Mouse (Mus musculus) embryo, embryonic 9.5 days (tissue): ENCODE measurements at regions not wholly inside any gene's neighbourhood (a gene's known extent, or its start where the extent isn't known, plus 50 kb on each side); places are given as distances from the start of the nearest gene placed in this dataset.
A peak's percentile ranks its signal among the peaks of the same experiment; 100 is the strongest.

Source experiments
- DNase-seq: peaks from one replicate; pipeline ENCODE4 v3.0.0-alpha.2; 2017; ENCODE audit errors: extremely low spot score

GRCm38 (mm10) chr1:76491187-76491586, 945.1 kb downstream of the Slc4a3 start:
- no peak for DNase-seq

DNA sequence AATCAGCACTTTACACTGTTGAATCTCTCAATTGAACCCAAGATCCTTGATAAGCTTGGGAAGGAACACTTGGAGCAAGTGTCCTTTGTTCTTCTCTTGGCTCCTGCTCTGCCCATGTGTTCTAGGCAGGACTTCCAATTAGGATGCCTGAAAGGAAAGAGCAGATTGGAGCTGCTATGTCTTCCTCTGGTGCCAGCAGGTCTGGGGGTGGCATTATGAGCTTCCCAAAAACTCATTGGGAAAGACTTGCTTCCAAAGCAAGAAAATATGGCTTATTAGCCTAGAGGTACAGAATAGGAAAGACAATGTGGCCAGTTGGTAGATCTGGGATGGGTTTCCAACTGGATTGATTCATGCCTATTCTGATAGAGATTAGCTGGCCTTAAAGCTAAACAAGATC, 959.1 kb downstream of the Slc4a3 start:
- no peak for DNase-seq

DNA sequence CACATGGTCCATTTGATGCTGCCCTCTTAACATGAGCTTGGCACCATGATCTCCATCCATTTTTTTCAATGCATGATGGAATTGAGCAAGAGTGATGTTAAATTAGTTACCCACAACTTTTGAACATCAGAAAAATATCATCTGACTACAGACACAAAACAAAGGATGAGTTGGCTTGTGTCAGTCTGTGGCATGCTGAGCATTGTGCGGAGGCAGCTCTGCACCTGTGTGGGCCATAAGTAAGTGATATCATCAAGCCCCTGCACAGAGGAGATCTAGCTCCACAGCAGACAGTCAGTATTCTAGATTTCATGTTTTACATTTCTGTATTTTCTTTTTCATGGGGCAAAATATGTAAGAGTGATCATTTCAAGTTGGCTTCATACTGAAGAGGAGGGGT, 962.8 kb downstream of the Slc4a3 start:
- DNase-seq, result no peak

DNA sequence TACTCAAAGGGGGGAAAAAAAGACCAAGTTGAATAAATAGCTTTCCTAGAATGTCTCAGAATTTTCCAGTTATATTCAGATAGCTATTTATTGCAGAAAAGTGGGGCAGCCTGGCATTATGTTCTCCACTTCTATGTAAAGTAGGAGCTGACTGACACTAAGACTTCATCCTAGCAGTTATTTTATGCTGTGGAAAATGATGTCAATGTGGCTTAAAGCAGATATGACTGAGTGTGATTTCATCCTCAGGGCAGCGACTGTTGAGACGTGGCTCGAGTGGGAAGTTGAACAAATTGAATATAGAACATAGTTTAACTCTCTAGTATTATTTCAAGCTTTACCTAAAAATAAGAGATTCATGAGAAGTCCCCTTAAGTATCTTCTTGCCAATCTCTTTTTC, 963.4 kb downstream of the Slc4a3 start:
- DNase-seq, result no peak

- no peak for DNase-seq
These were observed 966.1 kb downstream of the Slc4a3 start for GRCm38 (mm10) chr1:76512156-76512555.

- DNase-seq, result no peak
These were observed 967.4 kb downstream of the Slc4a3 start for GRCm38 (mm10) chr1:76513490-76513889.

GRCm38 (mm10) chr1:76529531-76529930, 983.5 kb downstream of the Slc4a3 start:
- DNase-seq, result no peak

- DNase-seq, result no peak
These were observed 984.3 kb downstream of the Slc4a3 start for GRCm38 (mm10) chr1:76530342-76530741.

DNA sequence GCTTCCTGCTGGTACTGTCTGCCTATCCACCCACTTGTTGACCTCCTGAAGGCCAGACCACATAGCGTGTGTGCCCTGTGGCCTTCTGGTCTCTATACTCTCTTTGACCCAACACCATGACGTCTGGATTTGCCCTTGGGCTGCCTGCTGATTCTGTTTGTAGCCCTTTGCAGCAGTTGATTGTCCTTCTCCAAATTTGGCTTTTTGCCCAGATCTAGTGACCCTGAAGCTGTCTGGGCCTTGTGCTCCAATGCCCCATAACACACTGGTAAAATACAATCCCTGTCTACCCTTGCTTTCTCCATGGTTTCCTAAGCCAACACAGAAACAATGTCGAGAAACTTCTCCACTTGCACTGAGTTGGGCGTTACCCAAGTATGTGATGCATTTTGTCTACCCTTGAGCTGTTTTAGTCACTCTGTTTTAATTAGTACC, 979.3 kb downstream of the Epha4 start:
- no peak for DNase-seq

DNA sequence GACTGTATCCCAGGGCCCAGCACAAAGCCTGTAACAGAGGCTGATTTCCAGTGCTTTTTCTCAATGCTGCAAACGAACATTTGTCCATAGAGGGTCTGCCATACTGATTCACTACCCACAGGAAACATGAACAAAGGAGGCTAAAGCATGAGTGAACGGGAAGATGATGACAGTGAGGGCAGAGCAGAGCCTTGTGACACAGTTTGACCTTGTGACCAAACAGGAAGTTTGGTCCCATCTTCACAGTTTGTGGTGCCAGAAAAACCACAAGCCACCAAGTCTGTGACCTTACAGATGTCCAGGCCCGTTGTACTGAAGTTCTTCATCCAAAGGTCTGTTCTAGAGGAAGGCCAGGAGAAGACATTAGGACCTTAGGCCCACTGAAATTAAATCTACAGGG, 974.4 kb downstream of the Epha4 start:
- DNase-seq, result no peak

DNA sequence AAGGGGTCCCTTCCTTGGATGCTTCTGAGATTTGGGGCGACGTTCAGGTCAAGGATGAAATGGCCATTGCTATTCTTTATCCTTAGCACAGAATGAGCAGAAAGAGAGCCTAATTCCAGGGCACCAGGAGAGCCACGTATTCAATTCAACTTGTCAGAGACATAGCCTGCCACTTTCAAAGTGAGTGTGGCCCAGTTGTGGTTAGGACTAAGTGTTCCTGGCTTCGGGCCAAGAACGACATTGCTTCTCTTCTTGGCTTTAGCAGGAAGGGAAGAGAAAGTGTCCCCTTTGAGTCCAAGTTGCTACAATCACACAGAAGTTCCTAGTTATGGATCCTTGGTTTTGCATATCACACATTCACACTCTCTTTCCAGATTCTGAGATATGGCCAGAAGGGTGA, 964.0 kb downstream of the Epha4 start:
- no peak for DNase-seq

DNA sequence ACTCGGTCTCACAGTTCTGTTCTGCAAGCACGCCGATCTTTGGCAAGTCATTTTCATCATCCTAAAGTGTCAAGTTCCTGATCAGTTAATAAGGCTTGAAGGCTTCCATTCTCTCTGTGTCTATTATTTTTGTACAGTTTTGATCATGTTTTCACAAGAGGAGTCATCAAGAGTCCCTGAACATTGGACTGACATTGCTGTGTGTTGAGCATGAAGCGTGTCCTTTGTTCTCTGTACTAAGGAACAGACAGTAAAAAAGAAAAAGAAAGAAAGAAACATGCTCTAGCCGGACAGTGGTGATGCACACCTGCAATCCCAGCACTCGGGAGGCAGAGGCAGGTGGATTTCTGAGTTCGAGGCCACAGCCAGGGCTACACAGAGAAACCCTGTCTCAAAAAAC, 955.4 kb downstream of the Epha4 start:
- DNase-seq, result no peak

GRCm38 (mm10) chr1:76575487-76575886, 939.4 kb downstream of the Epha4 start:
- DNase-seq, result no peak

GRCm38 (mm10) chr1:76585921-76586320, 929.0 kb downstream of the Epha4 start:
- DNase-seq, result no peak

GRCm38 (mm10) chr1:76625831-76626230, 889.1 kb downstream of the Epha4 start:
- DNase-seq, result no peak

GRCm38 (mm10) chr1:76629861-76630260, 885.0 kb downstream of the Epha4 start:
- no peak for DNase-seq

DNA sequence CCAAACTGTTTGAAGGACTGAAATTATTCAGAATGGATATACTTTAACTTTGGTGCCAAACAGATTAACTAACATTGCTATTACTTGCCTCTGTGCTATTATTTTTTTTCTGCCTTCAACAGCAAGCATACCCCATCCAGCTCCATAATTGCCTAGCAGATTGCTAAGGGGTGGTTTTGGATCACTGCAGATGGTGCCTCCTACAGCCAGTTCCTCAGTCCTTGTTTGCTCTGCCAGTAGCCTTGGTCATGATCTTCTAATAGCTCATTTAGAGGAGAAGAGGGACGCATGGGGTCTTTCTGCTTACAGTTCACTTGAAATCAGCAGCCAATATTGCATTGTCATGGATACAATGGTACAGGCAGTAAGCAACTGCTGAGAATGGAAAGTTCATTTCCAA, 880.8 kb downstream of the Epha4 start:
- no peak for DNase-seq

DNA sequence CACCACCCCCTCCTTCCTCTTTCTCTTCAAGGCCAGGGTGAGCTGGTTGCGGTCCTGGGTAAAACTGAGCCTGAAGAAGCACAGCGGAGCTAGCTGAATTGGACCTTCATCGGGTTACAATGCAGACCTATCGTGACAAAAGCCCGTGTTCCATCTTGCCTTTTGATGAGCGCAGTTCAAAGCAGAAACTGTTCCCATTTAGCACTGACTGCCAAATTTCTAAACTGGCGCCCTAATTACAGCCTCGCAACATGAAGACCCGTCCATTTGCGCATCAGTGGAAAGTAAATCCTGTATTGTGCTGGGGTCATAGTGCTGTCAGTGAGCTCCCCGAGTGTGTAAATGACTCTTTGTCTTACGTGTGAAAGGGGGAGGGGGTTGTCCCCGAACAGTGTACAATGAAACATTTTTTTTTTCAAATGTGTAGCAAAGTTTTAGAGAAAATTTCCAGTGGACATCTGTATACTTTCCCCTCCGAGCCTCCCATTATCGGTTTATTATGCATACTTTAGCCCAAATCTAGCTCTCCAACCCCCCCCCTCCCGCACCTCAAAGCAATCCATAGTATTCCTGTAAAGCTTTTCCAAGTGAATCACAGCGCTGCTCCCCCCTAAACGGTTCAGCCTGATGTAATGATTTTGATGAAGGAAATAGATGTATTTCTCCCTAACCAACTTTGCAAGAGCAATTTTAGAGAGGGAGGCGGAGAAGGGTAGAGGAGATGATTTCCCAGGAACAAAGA, 877.4 kb downstream of the Epha4 start:
- peak; percentile 2 for DNase-seq

GRCm38 (mm10) chr1:76638010-76638400, 876.9 kb downstream of the Epha4 start:
- DNase-seq, result no peak

DNA sequence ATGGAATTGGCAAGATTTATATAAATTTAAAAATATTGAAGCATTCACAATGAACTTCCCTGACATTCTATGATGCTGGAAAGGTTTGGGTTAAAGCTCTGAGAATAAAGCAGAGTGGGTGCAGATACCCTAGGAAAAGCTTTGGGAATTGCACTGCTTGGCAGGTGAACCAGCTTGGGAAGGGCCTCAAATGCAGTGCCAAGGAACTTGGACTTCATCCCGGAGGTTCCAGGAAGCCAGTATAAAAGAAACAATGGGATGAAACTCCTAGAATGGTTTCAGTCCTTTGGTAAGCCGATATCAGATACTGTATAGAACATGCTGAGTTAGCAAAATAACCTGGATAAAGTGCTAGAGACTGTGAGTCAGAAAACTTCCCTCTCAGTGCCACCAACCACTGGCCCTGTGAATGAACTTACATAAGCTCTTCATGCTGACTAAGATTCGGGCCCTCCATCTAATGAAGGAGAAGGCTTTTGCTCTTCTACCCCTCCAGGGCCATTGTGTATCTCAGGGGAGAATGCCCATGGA, 873.6 kb downstream of the Epha4 start:
- DNase-seq, result no peak

GRCm38 (mm10) chr1:76642703-76643102, 872.2 kb downstream of the Epha4 start:
- no peak for DNase-seq

GRCm38 (mm10) chr1:76644895-76645294, 870.0 kb downstream of the Epha4 start:
- no peak for DNase-seq

- DNase-seq, result no peak
These were observed 860.1 kb downstream of the Epha4 start for GRCm38 (mm10) chr1:76654826-76655225.

GRCm38 (mm10) chr1:76658228-76658627, 856.7 kb downstream of the Epha4 start:
- no peak for DNase-seq
